Mouse (Mus musculus): ENCODE results near the gene Ddx19a.
"Not testable (repeated sequence)": the region's sequence is repeated elsewhere in the genome, so short reads cannot be mapped to it uniquely, and the experiment has no call there.

The Ddx19a gene

GRCm38 (mm10) chr8:110997547-110998531 lies at the start of gene Ddx19a:
Gene Ddx19a (minus strand): TSS chr8:110997800.
- DNase-seq (ENCODE audit: low spot score in 2 of 2) = peak; percentile 77 to 84

- DNase-seq (ENCODE audit: low spot score in 2 of 2) = no peak
Observed at GRCm38 (mm10) chr8:111044003-111044734, 46.6 kb upstream of the Ddx19a start.

- DNase-seq (ENCODE audit: low spot score in 2 of 2) = no peak
Observed at GRCm38 (mm10) chr8:111042546-111042945, 44.9 kb upstream of the Ddx19a start.

- no peak for DNase-seq (ENCODE audit: low spot score in 2 of 2)
Observed at GRCm38 (mm10) chr8:111036591-111036990, 39.0 kb upstream of the Ddx19a start.

- no peak for DNase-seq (ENCODE audit: low spot score in 2 of 2)
Observed at GRCm38 (mm10) chr8:111034276-111034675, 36.7 kb upstream of the Ddx19a start.

- peak; percentile 98 to 99 for DNase-seq (ENCODE audit: low spot score in 2 of 2)
Observed at GRCm38 (mm10) chr8:111033482-111034215, 36.0 kb upstream of the Ddx19a start.

GRCm38 (mm10) chr8:111032916-111033315 lies 35.3 kb upstream of the Ddx19a start, which contains the start of gene Aars:
Gene Aars (plus strand): TSS chr8:111033144.
- DNase-seq (ENCODE audit: low spot score in 2 of 2) = no peak

GRCm38 (mm10) chr8:111031572-111031971 lies 34.0 kb upstream of the Ddx19a start, which contains the start of gene Ddx19b:
Gene Ddx19b (minus strand): TSS chr8:111031751.
- DNase-seq (ENCODE audit: low spot score in 2 of 2) = no peak

- no peak for DNase-seq (ENCODE audit: low spot score in 2 of 2)
Observed at GRCm38 (mm10) chr8:111030045-111030444, 32.4 kb upstream of the Ddx19a start.

- DNase-seq (ENCODE audit: low spot score in 2 of 2) = no peak
Observed at GRCm38 (mm10) chr8:111029589-111029988, 32.0 kb upstream of the Ddx19a start.

GRCm38 (mm10) chr8:111027391-111027937 lies 29.9 kb upstream of the Ddx19a start:
- DNase-seq (ENCODE audit: low spot score in 2 of 2) = peak; percentile 80 to 85

- not testable (repeated sequence) for DNase-seq (ENCODE audit: low spot score in 2 of 2)
Observed at GRCm38 (mm10) chr8:111026609-111027008, 29.0 kb upstream of the Ddx19a start.

- DNase-seq (ENCODE audit: low spot score in 2 of 2) = not testable (repeated sequence)
Observed at GRCm38 (mm10) chr8:111010230-111010991, 12.8 kb upstream of the Ddx19a start.

GRCm38 (mm10) chr8:110996641-110997430 lies 764 bp downstream of the Ddx19a start:
- no peak for DNase-seq (ENCODE audit: low spot score in 2 of 2)

- no peak for DNase-seq (ENCODE audit: low spot score in 2 of 2)
Observed at GRCm38 (mm10) chr8:110990017-110990416, 7.6 kb downstream of the Ddx19a start.

- no peak for DNase-seq (ENCODE audit: low spot score in 2 of 2)
Observed at GRCm38 (mm10) chr8:110987805-110988744, 9.5 kb downstream of the Ddx19a start.

- DNase-seq (ENCODE audit: low spot score in 2 of 2) = no peak
Observed at GRCm38 (mm10) chr8:110981304-110981703, 16.3 kb downstream of the Ddx19a start.

GRCm38 (mm10) chr8:110977987-110978386 lies 19.6 kb downstream of the Ddx19a start:
- DNase-seq (ENCODE audit: low spot score in 2 of 2) = not testable (repeated sequence)

GRCm38 (mm10) chr8:110976532-110976931 lies 21.1 kb downstream of the Ddx19a start:
- not testable (repeated sequence) for DNase-seq (ENCODE audit: low spot score in 2 of 2)
